Mouse (Mus musculus): ENCODE data around the gene Cyp2c68.
"Not testable (repeated sequence)": the region's sequence is repeated elsewhere in the genome, so short reads cannot be mapped to it uniquely, and the experiment has no call there.

DNA sequence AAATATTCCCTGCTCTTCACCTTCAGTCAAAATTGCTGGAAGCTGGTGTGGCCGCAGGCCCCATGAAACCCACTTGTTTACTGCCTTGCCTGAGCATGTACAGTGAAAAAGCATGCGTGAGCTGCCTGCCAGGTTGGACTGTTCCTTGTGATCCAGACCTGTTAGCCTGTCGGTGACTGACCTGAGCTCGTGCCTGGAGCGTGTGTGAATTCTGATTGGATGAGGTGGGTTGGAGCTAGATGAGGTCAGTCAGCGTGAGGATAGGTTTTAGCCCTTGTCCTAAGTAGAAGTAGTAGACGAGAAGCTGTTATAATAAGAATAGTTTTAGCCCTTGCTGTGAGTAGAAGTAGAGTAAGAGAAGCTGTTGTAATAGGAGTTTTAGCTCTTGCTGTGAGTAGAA lies 96.3 kb downstream of the Cyp2c68 start:
- not testable (repeated sequence) for TF ChIP-seq CTCF, EP300 (IDR thresholded peaks at IDR 0.05; ENCODE audit: low read depth)

All from liver, embryonic 14.5 days (tissue).